Mouse (Mus musculus) hindbrain, embryonic 13.5 days (tissue): ENCODE measurements around the gene Eif2s3x. TPM values are rescaled to one million over a fixed set of nuclear protein-coding genes. Genes with fewer than 3 reads are reported as not detected.
"Not testable (repeated sequence)": the region's sequence is repeated elsewhere in the genome, so short reads cannot be mapped to it uniquely, and the experiment has no call there.

Source experiments
- ATAC-seq: fragments of 200-750 bp; cut with Nextera tagmentation; 2 replicates; pipeline ENCODE4 v1.8.0; 2017; ENCODE audit warnings: moderate TSS enrichment; ENCODE audit not compliant: low FRiP score
- H3K27ac ChIP-seq: fragments of 300-500 bp; sonication (generic); 2 replicates; pipeline ENCODE4 v1.5.1; 2015; ENCODE audit warnings: inconsistent platforms, mild to moderate bottlenecking, moderate library complexity
- H3K27me3 ChIP-seq: fragments of 300-500 bp; sonication (generic); 2 replicates; pipeline ENCODE4 v1.6.1; 2015; ENCODE audit warnings: mild to moderate bottlenecking, inconsistent platforms
- H3K36me3 ChIP-seq: fragments of 300-500 bp; sonication (generic); 2 replicates; pipeline ENCODE4 v1.6.1; 2015; ENCODE audit warnings: mild to moderate bottlenecking, inconsistent platforms
- H3K4me1 ChIP-seq: fragments of 300-500 bp; sonication (generic); replicated peaks from 2 replicates; pipeline ENCODE4 v1.6.1; 2015; ENCODE audit warnings: inconsistent platforms
- H3K4me2 ChIP-seq: fragments of 300-500 bp; sonication (generic); 2 replicates; pipeline ENCODE4 v1.6.1; 2015; ENCODE audit warnings: inconsistent platforms, mild to moderate bottlenecking, moderate library complexity
- H3K4me3 ChIP-seq: fragments of 300-500 bp; sonication (generic); 2 replicates; pipeline ENCODE4 v1.5.1; 2015; ENCODE audit warnings: mild to moderate bottlenecking, inconsistent platforms
- H3K9ac ChIP-seq: fragments of 300-500 bp; sonication (generic); 2 replicates; pipeline ENCODE4 v1.6.1; 2015; ENCODE audit warnings: mild to moderate bottlenecking, inconsistent platforms
- H3K9me3 ChIP-seq: fragments of 300-500 bp; sonication (generic); 2 replicates; pipeline ENCODE4 v1.6.1; 2016; ENCODE audit warnings: inconsistent platforms
- WGBS: fragments of 180-500 bp; shearing (Covaris S2); methylation state at CpG from one replicate; pipeline ENCODE4 v1.1.7; 2015; 5-methylcytosine and 5-hydroxymethylcytosine counted together
- polyA plus RNA-seq: library from polyadenylated mRNA; unstranded; fragments of >200 nt; fragmentation: Nextera tagmentation; extraction: Ambion mirVana; gene quantifications from 2 replicates; pipeline ENCODE4 v1.2.1, GENCODE M21; 2015

The Eif2s3x gene
- polyA plus RNA-seq = 87.1 and 93.1 TPM in 2 replicates

- under 1% methylated on average over 51 of the region's 52 CpGs for WGBS
- H3K4me3 ChIP-seq = peak within 1 kb of the TSS; percentile 75
Measured at GRCm38 (mm10) chrX:94212597-94213321, at the start of gene Eif2s3x. Eif2s3x (minus strand) TSS chrX:94212862.

GRCm38 (mm10) chrX:94235601-94236000 is 22.9 kb upstream of the Eif2s3x start:
- peaks cover 3% of the 10 kb centered on the region; the same call in 1 of the 2 replicates for H3K4me1 ChIP-seq

More at GRCm38 (mm10) chrX:94212597-94213321, at the start of gene Eif2s3x:
- H3K9ac ChIP-seq = peak within 1 kb of the TSS; percentile 86
- no peaks in the 10 kb centered on the region for H3K9me3 ChIP-seq
- ATAC-seq = peak; percentile 96
- peak within 1 kb of the TSS; percentile 70 for H3K4me2 ChIP-seq
- H3K27ac ChIP-seq = peak within 1 kb of the TSS; percentile 83
- H3K4me1 ChIP-seq = no peaks in the 10 kb centered on the region
- no peaks in the 10 kb centered on the region for H3K27me3 ChIP-seq
- peaks cover 12% of the 10 kb centered on the region for H3K36me3 ChIP-seq

GRCm38 (mm10) chrX:94235190-94235555 is 22.5 kb upstream of the Eif2s3x start:
- no peaks in the 10 kb centered on the region for H3K9me3 ChIP-seq
- H3K4me1 ChIP-seq = peaks cover 3% of the 10 kb centered on the region; the same call in 1 of the 2 replicates
- H3K27me3 ChIP-seq = peaks cover 80% of the 10 kb centered on the region
- H3K9ac ChIP-seq = peak overlapping the region; percentile 83
- ATAC-seq = no peak; the same call in 1 of the 2 replicates
- peak overlapping the region; percentile 61 for H3K4me3 ChIP-seq
- no peaks in the 10 kb centered on the region for H3K36me3 ChIP-seq
- H3K4me2 ChIP-seq = peak overlapping the region; percentile 54
- 11% methylated on average over 29 of the region's 35 CpGs for WGBS
- peak overlapping the region; percentile 91 for H3K27ac ChIP-seq

More at GRCm38 (mm10) chrX:94235601-94236000, 22.9 kb upstream of the Eif2s3x start:
- Histone ChIP-seq H3K4me2 (peak overlapping the region; percentile 54), H3K27ac (no peak overlapping the region), H3K36me3 (no peaks in the 10 kb centered on the region), H3K4me3 (peak overlapping the region; percentile 61), H3K9me3 (no peaks in the 10 kb centered on the region), H3K27me3 (peaks cover 78% of the 10 kb centered on the region), H3K9ac (peak overlapping the region; percentile 83)
- 25% methylated on average over 12 of the region's 12 CpGs for WGBS
- no peak for ATAC-seq

GRCm38 (mm10) chrX:94234532-94235189 is 22.0 kb upstream of the Eif2s3x start, which contains the start of gene Klhl15:
Klhl15 (plus strand) TSS chrX:94234599.
- Histone ChIP-seq H3K27me3 (peaks cover 83% of the 10 kb centered on the region), H3K4me1 (peaks cover 3% of the 10 kb centered on the region; the same call in 1 of the 2 replicates), H3K4me3 (peak within 1 kb of the TSS; percentile 61), H3K36me3 (no peaks in the 10 kb centered on the region), H3K9ac (peak within 1 kb of the TSS; percentile 83), H3K9me3 (no peaks in the 10 kb centered on the region), H3K4me2 (peak within 1 kb of the TSS; percentile 54), H3K27ac (peak within 1 kb of the TSS; percentile 91)
- peak; percentile 94 for ATAC-seq
- WGBS = 11% methylated on average over 61 of the region's 70 CpGs

GRCm38 (mm10) chrX:94233936-94234531 is 21.4 kb upstream of the Eif2s3x start:
- peaks cover 78% of the 10 kb centered on the region for H3K27me3 ChIP-seq
- WGBS = 22% methylated on average over 25 of the region's 25 CpGs
- peaks cover 3% of the 10 kb centered on the region; the same call in 1 of the 2 replicates for H3K4me1 ChIP-seq
- no peaks in the 10 kb centered on the region for H3K36me3 ChIP-seq
- peak overlapping the region; percentile 83 for H3K9ac ChIP-seq
- ATAC-seq = peak; percentile 65
- H3K4me3 ChIP-seq = peak overlapping the region; percentile 61
- no peaks in the 10 kb centered on the region for H3K9me3 ChIP-seq
- peak overlapping the region; percentile 54 for H3K4me2 ChIP-seq
- H3K27ac ChIP-seq = peak overlapping the region; percentile 91

GRCm38 (mm10) chrX:94233432-94233831 is 20.8 kb upstream of the Eif2s3x start:
- Histone ChIP-seq H3K4me2 (no peak overlapping the region), H3K27ac (no peak overlapping the region), H3K9ac (no peak overlapping the region), H3K36me3 (no peaks in the 10 kb centered on the region), H3K27me3 (peaks cover 74% of the 10 kb centered on the region), H3K4me3 (no peak overlapping the region), H3K9me3 (no peaks in the 10 kb centered on the region), H3K4me1 (peaks cover 3% of the 10 kb centered on the region; the same call in 1 of the 2 replicates)
- ATAC-seq = no peak
- 41% methylated on average over 5 of the region's 5 CpGs for WGBS

GRCm38 (mm10) chrX:94213384-94213783 is 722 bp upstream of the Eif2s3x start:
- WGBS = 12% methylated on average over 7 of the region's 7 CpGs
- peak overlapping the region; percentile 55 for H3K9ac ChIP-seq
- no peaks in the 10 kb centered on the region for H3K27me3 ChIP-seq
- no peaks in the 10 kb centered on the region for H3K4me1 ChIP-seq
- peak overlapping the region; percentile 83 for H3K27ac ChIP-seq
- peaks cover 6% of the 10 kb centered on the region for H3K36me3 ChIP-seq
- peak overlapping the region; percentile 75 for H3K4me3 ChIP-seq
- H3K4me2 ChIP-seq = peak overlapping the region; percentile 50
- no peaks in the 10 kb centered on the region for H3K9me3 ChIP-seq
- ATAC-seq = peak; percentile 35; the same call in 1 of the 2 replicates

GRCm38 (mm10) chrX:94212264-94212596 is 432 bp downstream of the Eif2s3x start:
- Histone ChIP-seq H3K4me1 (no peaks in the 10 kb centered on the region), H3K9me3 (no peaks in the 10 kb centered on the region), H3K27ac (peak overlapping the region; percentile 83), H3K4me3 (peak overlapping the region; percentile 75), H3K36me3 (peaks cover 17% of the 10 kb centered on the region), H3K27me3 (no peaks in the 10 kb centered on the region), H3K9ac (peak overlapping the region; percentile 86), H3K4me2 (peak overlapping the region; percentile 70)
- peak; percentile 60 for ATAC-seq
- under 1% methylated on average over 12 of the region's 12 CpGs for WGBS

- H3K27me3 ChIP-seq = no peaks in the 10 kb centered on the region
- H3K36me3 ChIP-seq = peaks cover 80% of the 10 kb centered on the region
- H3K27ac ChIP-seq = no peak overlapping the region
- WGBS = 82% methylated on average over 5 of the region's 5 CpGs
- H3K4me2 ChIP-seq = no peak overlapping the region
- no peak for ATAC-seq
- H3K9me3 ChIP-seq = no peaks in the 10 kb centered on the region
- H3K9ac ChIP-seq = no peak overlapping the region
- H3K4me3 ChIP-seq = no peak overlapping the region
- no peaks in the 10 kb centered on the region for H3K4me1 ChIP-seq
Measured at GRCm38 (mm10) chrX:94197789-94198188, 14.9 kb downstream of the Eif2s3x start.

- H3K4me2 ChIP-seq, H3K9me3 ChIP-seq, H3K9ac ChIP-seq, H3K27ac ChIP-seq, H3K4me3 ChIP-seq, H3K4me1 ChIP-seq, ATAC-seq, H3K27me3 ChIP-seq: not testable (repeated sequence)
- H3K36me3 ChIP-seq = peaks cover 57% of the 10 kb centered on the region
- WGBS = 69% methylated on average over 4 of the region's 4 CpGs
Measured at GRCm38 (mm10) chrX:94193901-94194300, 18.8 kb downstream of the Eif2s3x start.

- H3K9me3 ChIP-seq = no peaks in the 10 kb centered on the region
- WGBS = 58% methylated on average over 1 of the region's 1 CpGs
- no peak overlapping the region for H3K4me2 ChIP-seq
- no peak overlapping the region for H3K4me3 ChIP-seq
- no peaks in the 10 kb centered on the region for H3K4me1 ChIP-seq
- H3K27ac ChIP-seq = no peak overlapping the region
- H3K36me3 ChIP-seq = no peaks in the 10 kb centered on the region
- H3K27me3 ChIP-seq = peaks cover 43% of the 10 kb centered on the region
- ATAC-seq = no peak
- no peak overlapping the region for H3K9ac ChIP-seq
Measured at GRCm38 (mm10) chrX:94185156-94185555, 27.5 kb downstream of the Eif2s3x start.

- Histone ChIP-seq H3K4me1 (no peaks in the 10 kb centered on the region), H3K4me2 (no peak overlapping the region), H3K4me3 (no peak overlapping the region), H3K27ac (no peak overlapping the region), H3K36me3 (no peaks in the 10 kb centered on the region), H3K9ac (no peak overlapping the region), H3K9me3 (no peaks in the 10 kb centered on the region), H3K27me3 (peaks cover 45% of the 10 kb centered on the region)
- 34% methylated on average over 3 of the region's 3 CpGs for WGBS
- no peak for ATAC-seq
Measured at GRCm38 (mm10) chrX:94183814-94184213, 28.8 kb downstream of the Eif2s3x start.
